Mouse (Mus musculus) forelimb bud, embryonic 11.5 days (tissue): Measurements from ENCODE around the gene Daam1.
"Not testable (repeated sequence)": the region's sequence is repeated elsewhere in the genome, so short reads cannot be mapped to it uniquely, and the experiment has no call there.

Experiments
- DNase-seq: peaks from one replicate; pipeline ENCODE4 v3.0.0-alpha.2; 2012; ENCODE audit warnings: low read depth, low spot score

Gene Daam1

GRCm38 (mm10) chr12:71834041-71834440, 3.2 kb downstream of the Daam1 start:
- no peak for DNase-seq

GRCm38 (mm10) chr12:71835966-71836668, 5.2 kb downstream of the Daam1 start:
- DNase-seq, result no peak

GRCm38 (mm10) chr12:71836776-71837175, 5.9 kb downstream of the Daam1 start:
- no peak for DNase-seq

GRCm38 (mm10) chr12:71837576-71837975, 6.7 kb downstream of the Daam1 start:
- DNase-seq, result no peak

- no peak for DNase-seq
Measured at GRCm38 (mm10) chr12:71838230-71838629, 7.4 kb downstream of the Daam1 start.

GRCm38 (mm10) chr12:71839653-71840052, 8.8 kb downstream of the Daam1 start:
- no peak for DNase-seq

GRCm38 (mm10) chr12:71840430-71841186, 9.7 kb downstream of the Daam1 start:
- DNase-seq, result no peak

GRCm38 (mm10) chr12:71842006-71842405, 11.1 kb downstream of the Daam1 start:
- no peak for DNase-seq

GRCm38 (mm10) chr12:71842588-71842987, 11.7 kb downstream of the Daam1 start:
- no peak for DNase-seq

- DNase-seq, result no peak
Measured at GRCm38 (mm10) chr12:71845486-71845885, 14.6 kb downstream of the Daam1 start.

- DNase-seq, result not testable (repeated sequence)
Measured at GRCm38 (mm10) chr12:71846416-71846815, 15.5 kb downstream of the Daam1 start.

- not testable (repeated sequence) for DNase-seq
Measured at GRCm38 (mm10) chr12:71847024-71847423, 16.1 kb downstream of the Daam1 start.

GRCm38 (mm10) chr12:71847617-71848016, 16.7 kb downstream of the Daam1 start:
- no peak for DNase-seq

GRCm38 (mm10) chr12:71848037-71848776, 17.3 kb downstream of the Daam1 start:
- no peak for DNase-seq

GRCm38 (mm10) chr12:71849051-71849450, 18.2 kb downstream of the Daam1 start:
- no peak for DNase-seq

- DNase-seq, result no peak
Measured at GRCm38 (mm10) chr12:71850135-71850534, 19.3 kb downstream of the Daam1 start.

GRCm38 (mm10) chr12:71852678-71853077, 21.8 kb downstream of the Daam1 start:
- no peak for DNase-seq

- no peak for DNase-seq
Measured at GRCm38 (mm10) chr12:71853694-71854093, 22.8 kb downstream of the Daam1 start.

- DNase-seq, result no peak
Measured at GRCm38 (mm10) chr12:71854191-71854590, 23.3 kb downstream of the Daam1 start.

GRCm38 (mm10) chr12:71855730-71856479, 25.0 kb downstream of the Daam1 start:
- DNase-seq, result no peak

GRCm38 (mm10) chr12:71856480-71856754, 25.5 kb downstream of the Daam1 start:
- DNase-seq, result no peak

- DNase-seq, result no peak
Measured at GRCm38 (mm10) chr12:71859096-71859495, 28.2 kb downstream of the Daam1 start.
